Mouse (Mus musculus) bone marrow macrophage, adult 2 months (primary cell): ENCODE measurements around the gene Sec61b. TPM values are rescaled to one million over a fixed set of nuclear protein-coding genes. Genes with fewer than 3 reads are reported as not detected.

Experiments used
- H3K27ac ChIP-seq: 2 replicates; pipeline ENCODE4 v1.5.1; 2012; ENCODE audit warnings: low read depth, low read length; ENCODE audit not compliant: insufficient read depth
- H3K4me1 ChIP-seq: 2 replicates; pipeline ENCODE4 v1.6.1; 2012; ENCODE audit warnings: low read length; ENCODE audit not compliant: control insufficient read depth, insufficient read depth
- H3K4me3 ChIP-seq: 2 replicates; pipeline ENCODE4 v1.5.1; 2012; ENCODE audit warnings: mild to moderate bottlenecking, low read length, moderate library complexity; ENCODE audit not compliant: insufficient read depth
- CTCF ChIP-seq: IDR thresholded peaks from 2 replicates; pipeline ENCODE4 v1.5.1; 2012; ENCODE audit warnings: low read depth, mild to moderate bottlenecking, low read length, moderate library complexity
- POLR2A ChIP-seq: IDR thresholded peaks from 2 replicates; pipeline ENCODE4 v1.6.1; 2012; ENCODE audit warnings: mild to moderate bottlenecking, low read depth, low read length, borderline replicate concordance
- polyA plus RNA-seq: library from polyadenylated mRNA; stranded (reverse); fragments of >200 nt; gene quantifications from 2 replicates; pipeline ENCODE4 v1.2.4, GENCODE M21; 2012; ENCODE audit not compliant: missing spikeins, insufficient read depth, insufficient read length

Gene Sec61b
- polyA plus RNA-seq, 1 experiment, result 149 TPM

GRCm38 (mm10) chr4:47437365-47438340, 36.8 kb upstream of the Sec61b start:
- Histone ChIP-seq H3K4me3 (peak overlapping the region; percentile 75), H3K27ac (no peak overlapping the region), H3K4me1 (no peaks in the 10 kb centered on the region)
- peak; percentile 76 for TF ChIP-seq CTCF
- no peak for TF ChIP-seq POLR2A

- Histone ChIP-seq H3K4me1 (no peaks in the 10 kb centered on the region), H3K4me3 (no peak overlapping the region), H3K27ac (no peak overlapping the region)
- TF ChIP-seq POLR2A (no peak), CTCF (no peak)
These were observed 35.5 kb upstream of the Sec61b start for GRCm38 (mm10) chr4:47438956-47439355.

GRCm38 (mm10) chr4:47440951-47441350, 33.5 kb upstream of the Sec61b start:
- Histone ChIP-seq H3K4me1 (no peaks in the 10 kb centered on the region), H3K27ac (no peak overlapping the region), H3K4me3 (no peak overlapping the region)
- no peak for TF ChIP-seq CTCF
- no peak for TF ChIP-seq POLR2A

DNA sequence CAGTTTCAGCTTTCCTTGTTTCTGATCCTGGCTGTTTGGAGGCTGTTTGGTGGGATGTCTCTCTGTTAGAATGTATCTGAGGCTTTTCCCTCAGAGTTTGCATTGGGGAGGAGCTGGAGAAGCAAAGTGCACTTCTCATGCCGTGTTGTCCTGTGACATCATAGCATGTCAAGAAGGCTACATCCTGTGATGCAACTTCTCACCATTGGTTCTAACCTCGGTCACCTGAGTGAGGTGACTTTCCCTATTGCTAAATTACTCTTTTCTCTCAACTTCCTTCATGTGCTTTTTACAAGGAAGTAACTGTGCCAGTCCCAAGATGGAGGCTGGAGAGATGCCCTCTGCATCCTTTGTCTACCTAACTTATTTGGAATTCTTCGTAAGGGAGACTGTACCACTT, 25.9 kb upstream of the Sec61b start:
- TF ChIP-seq CTCF (no peak), POLR2A (no peak)
- Histone ChIP-seq H3K4me1 (no peaks in the 10 kb centered on the region), H3K4me3 (no peak overlapping the region), H3K27ac (no peak overlapping the region)

DNA sequence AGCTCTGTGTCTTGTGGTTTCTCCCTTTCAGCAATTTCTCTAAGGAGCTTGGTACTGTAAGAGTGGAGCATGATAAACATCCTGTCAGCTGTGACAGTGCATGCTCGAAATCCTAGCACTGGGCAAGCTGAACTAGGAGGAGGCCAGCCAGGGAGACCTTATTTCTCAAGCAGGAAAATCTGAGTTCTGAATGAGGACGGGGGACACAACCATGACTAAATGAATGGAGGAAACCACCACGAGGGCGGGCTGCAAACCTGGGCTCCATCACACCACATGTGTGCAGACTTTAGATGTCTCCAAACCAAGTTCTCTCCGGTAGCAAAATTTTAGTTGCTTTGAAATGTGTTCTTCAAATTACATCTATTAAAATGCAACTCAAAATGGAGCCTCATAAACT, 25.3 kb upstream of the Sec61b start:
- Histone ChIP-seq H3K4me3 (no peak overlapping the region), H3K27ac (no peak overlapping the region), H3K4me1 (no peaks in the 10 kb centered on the region)
- TF ChIP-seq POLR2A, result no peak
- no peak for TF ChIP-seq CTCF

DNA sequence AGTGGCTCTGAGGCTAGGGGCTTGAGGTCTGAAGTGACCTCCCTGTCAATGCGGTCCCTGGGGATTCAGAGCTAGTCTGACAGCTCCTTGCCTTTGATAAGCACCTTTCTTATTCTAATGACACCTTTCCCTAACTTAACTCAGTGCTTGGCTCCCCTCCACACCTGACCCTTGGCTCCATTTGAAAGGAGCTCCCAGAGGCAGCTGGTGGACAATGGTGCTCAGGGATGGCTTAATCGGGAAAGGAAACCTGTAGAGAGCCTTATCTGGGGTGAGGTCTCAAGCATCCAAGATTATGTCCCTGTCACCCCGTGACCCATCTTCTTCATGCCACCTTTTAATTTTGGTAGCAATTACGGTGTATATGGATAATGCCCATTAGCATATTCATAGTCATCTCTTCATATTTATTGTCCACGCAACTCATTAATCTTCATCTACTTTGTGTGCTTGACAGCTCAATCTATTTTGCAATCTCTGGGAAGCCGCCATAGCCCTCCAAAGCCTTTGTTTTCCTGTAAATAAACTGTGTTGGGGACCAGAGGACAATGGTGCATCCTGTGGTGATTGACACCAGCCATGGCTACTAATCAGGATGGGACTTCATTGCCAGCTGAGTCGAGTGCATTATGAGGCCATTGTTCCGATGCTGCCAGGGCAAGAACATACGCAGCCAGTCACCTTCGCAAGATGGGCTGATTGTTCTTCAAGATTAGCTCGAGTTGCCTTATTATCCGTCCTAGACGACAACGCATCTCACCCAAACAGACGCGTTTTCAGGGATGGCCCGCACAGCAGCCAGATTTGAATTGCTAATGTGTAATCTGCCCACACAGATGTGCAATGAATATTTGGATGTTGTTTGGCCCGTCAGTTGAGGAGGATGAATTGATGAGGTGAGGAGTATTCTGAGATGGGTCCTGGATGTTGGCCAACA, 24.6 kb upstream of the Sec61b start:
- Histone ChIP-seq H3K4me3 (no peak overlapping the region), H3K4me1 (no peaks in the 10 kb centered on the region), H3K27ac (no peak overlapping the region)
- TF ChIP-seq CTCF (no peak), POLR2A (no peak)

DNA sequence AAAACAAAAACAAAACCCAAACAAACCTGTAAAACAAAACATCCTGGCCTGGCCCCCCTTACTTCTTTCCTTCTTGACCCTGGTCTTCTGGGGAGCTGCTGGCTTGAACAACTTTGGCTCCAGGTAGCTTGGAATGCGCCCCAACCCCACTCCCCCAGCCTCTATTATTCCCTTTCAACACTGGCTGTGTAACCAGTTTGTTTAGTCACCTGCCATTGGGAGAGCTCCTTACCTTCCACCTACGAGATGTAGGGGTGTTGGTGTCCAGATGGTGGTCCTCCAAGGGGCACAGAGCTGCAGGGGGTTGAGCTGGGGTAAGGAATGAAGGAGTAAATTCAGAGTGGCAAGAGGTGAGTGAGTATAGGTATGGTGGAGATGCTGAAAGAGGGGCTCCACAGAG, 7.3 kb upstream of the Sec61b start:
- no peak for TF ChIP-seq POLR2A
- no peak for TF ChIP-seq CTCF
- H3K4me3 ChIP-seq, result no peak overlapping the region
- no peak overlapping the region for H3K27ac ChIP-seq
- no peaks in the 10 kb centered on the region for H3K4me1 ChIP-seq

GRCm38 (mm10) chr4:47473586-47473967, 881 bp upstream of the Sec61b start:
- peak overlapping the region; percentile 56; the same call in 1 of the 2 replicates for H3K27ac ChIP-seq

DNA sequence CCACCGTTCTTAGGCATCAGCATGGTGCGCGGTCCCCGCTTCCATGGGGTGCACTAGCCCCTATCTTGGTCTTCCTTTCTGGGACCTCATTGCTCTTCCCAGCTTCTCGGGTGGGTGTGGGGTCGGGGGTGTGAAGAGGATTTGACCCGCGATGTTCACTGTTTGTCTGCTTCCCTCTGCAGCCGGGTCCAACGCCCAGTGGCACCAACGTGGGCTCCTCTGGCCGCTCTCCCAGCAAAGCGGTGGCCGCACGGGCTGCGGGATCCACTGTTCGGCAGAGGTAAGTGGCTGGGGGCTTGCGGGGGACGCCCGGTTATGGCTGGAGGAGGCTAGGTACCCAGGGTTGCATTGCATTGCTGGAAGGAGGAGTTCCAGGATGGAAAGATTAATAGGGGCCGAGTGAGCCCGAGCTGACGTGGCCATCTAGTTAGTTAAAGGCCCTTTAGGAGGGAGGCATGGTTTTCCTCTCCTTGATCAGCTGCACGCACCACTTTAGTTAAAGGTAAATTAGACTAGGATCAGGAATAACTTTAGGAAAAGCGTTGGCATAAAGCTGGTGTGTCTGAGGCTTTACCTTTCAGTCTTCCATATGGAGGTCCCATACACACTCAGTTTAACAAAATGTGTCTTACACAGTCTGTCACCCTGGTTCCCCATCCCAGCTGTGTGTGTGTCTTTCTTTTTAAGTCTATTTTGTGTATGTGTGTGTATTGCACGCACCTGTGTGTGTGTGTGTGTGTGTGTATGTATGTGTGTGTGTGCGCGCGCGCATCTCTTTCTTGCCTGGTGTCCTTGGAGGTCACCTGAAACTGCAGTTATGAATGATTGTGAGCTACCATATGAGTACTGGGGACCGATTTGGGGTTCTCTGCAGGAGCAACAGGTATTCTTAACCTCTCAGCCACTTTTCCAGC, 529 bp downstream of the Sec61b start:
- Histone ChIP-seq H3K4me1 (peaks cover 6% of the 10 kb centered on the region), H3K4me3 (peak overlapping the region; percentile 79), H3K27ac (peak overlapping the region; percentile 51)
- no peak for TF ChIP-seq CTCF
- no peak for TF ChIP-seq POLR2A

More at GRCm38 (mm10) chr4:47473586-47473967, 881 bp upstream of the Sec61b start:
- TF ChIP-seq CTCF (no peak), POLR2A (no peak)
- peak overlapping the region; percentile 82 for H3K4me3 ChIP-seq
- H3K4me1 ChIP-seq, result peaks cover 6% of the 10 kb centered on the region
